Mouse (Mus musculus) CD4-positive naive resting alpha-beta T cell, adult 76 days (primary cell): ENCODE results near the gene Gon7. TPM values are rescaled to one million over a fixed set of nuclear protein-coding genes. Genes with fewer than 3 reads are reported as not detected.

Source experiments
- total RNA-seq: library from RNA; stranded (reverse); gene quantifications from one replicate; pipeline ENCODE4 v1.2.4, GENCODE M21; 2023

The Gon7 gene
- total RNA-seq = 21.9 TPM

GRCm38 (mm10) chr12:102757689-102758402, at the start of gene Gon7, which contains the start of the genes Gm28051 and Ubr7:
Gene Gon7 (minus strand): TSS chr12:102757803.
Gene Gm28051 (minus strand): TSS chr12:102757765.
Gene Ubr7 (plus strand): TSS chr12:102757967.

GRCm38 (mm10) chr12:102758403-102758756, 777 bp upstream of the Gon7 start, which contains the start of gene Gm20604:
Gene Gm20604 (minus strand): TSS chr12:102758672.

GRCm38 (mm10) chr12:102743589-102744574, 13.7 kb downstream of the Gon7 start, which contains the start of the genes Moap1 and Tmem251:
Gene Moap1 (minus strand): TSS chr12:102743661.
Gene Tmem251 (plus strand): TSS chr12:102743762.

GRCm38 (mm10) chr12:102704457-102705198, 53.0 kb downstream of the Gon7 start, which contains the start of gene Itpk1:
Gene Itpk1 (minus strand): TSS chr12:102704930.

Other genes with a start within 250 kb of the Gon7 start
- gene Chga, start 202.8 kb downstream of the Gon7 start, total RNA-seq = not detected
- gene Itpk1, start 52.9 kb downstream of the Gon7 start, total RNA-seq = 49.7 TPM
- 11.9 TPM for gene Moap1, start 14.1 kb downstream of the Gon7 start, total RNA-seq
- 16.1 TPM for gene Tmem251, start 14.0 kb downstream of the Gon7 start, total RNA-seq
- not detected for gene Gm28051, start within 50 bp of the Gon7 start, total RNA-seq
- gene Ubr7, start 164 bp upstream of the Gon7 start, total RNA-seq = 20.4 TPM
- 4.4 TPM for gene Gm20604, start 869 bp upstream of the Gon7 start, total RNA-seq
- gene Btbd7, start 120.7 kb upstream of the Gon7 start, total RNA-seq = 59.6 TPM
- not detected for gene Cox8c, start 141.5 kb upstream of the Gon7 start, total RNA-seq
- not detected for gene Unc79, start 191.1 kb upstream of the Gon7 start, total RNA-seq